Mouse (Mus musculus): ENCODE measurements around the gene Cxcl16. TPM values are rescaled to one million over a fixed set of nuclear protein-coding genes. Genes with fewer than 3 reads are reported as not detected.
A peak's percentile ranks its signal among the peaks of the same experiment; 100 is the strongest.

Gene Cxcl16
- polyA plus RNA-seq, 1 experiment from 2014 or later = 2.6 TPM

DNA sequence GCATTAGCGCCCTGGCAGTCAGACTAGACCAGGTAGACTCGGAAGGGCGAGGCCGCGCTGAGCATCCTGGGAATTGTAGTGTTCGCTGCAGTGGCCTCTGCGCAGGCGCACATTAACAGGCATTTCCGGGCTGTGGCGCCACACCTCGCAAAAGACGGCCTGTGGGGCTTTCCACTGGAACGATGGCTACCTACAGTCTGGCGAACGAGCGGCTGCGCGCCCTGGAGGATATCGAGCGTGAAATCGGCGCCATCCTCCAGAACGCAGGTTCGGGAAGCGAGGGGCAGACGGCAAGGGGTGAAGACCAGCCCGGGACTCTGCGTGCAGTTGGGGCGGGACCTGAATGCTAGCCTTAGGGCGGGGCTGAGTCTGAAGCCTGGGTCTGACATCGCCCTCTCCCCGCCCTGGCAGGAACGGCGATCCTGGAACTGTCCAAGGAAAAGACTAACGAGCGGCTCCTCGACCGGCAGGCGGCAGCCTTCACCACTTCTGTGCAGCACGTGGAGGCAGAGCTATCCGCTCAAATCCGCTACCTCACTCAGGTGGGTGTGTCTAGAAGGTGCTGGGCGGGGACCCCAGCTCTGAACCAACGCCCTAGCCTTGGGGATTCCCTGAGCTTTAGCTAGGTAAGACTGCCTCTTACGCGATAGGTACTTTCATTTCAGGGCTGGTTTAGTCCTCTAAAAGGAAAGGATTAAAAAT is 7.8 kb downstream of the Cxcl16 start, which contains the start of gene Med11:
Gene Med11, plus strand, starts transcription at position 123 of the 702 bp plus-strand sequence.
- ATAC-seq (ENCODE audit: insufficient number of reproducible peaks, insufficient read depth, low FRiP score, low TSS enrichment, low read depth) = peak; percentile 97
- no peaks in the 10 kb centered on the region for H3K27me3 ChIP-seq

GRCm38 (mm10) chr11:70450926-70451325 is 8.9 kb downstream of the Cxcl16 start:
- 81% methylated on average over 2 of the region's 2 CpGs for WGBS
- Histone ChIP-seq H3K4me1 (peaks cover 13% of the 10 kb centered on the region), H3K9me3 (no peaks in the 10 kb centered on the region), H3K27ac (no peak overlapping the region), H3K36me3 (peaks cover 16% of the 10 kb centered on the region; the same call in 1 of the 2 replicates), H3K4me2 (no peak overlapping the region), H3K27me3 (no peaks in the 10 kb centered on the region), H3K9ac (no peak overlapping the region), H3K4me3 (no peak overlapping the region)
- no peak for ATAC-seq (ENCODE audit: insufficient number of reproducible peaks, insufficient read depth, low FRiP score, low TSS enrichment, low read depth)

More for the DNA sequence above, 7.8 kb downstream of the Cxcl16 start, which contains the start of gene Med11:
- H3K4me1 ChIP-seq = peaks cover 13% of the 10 kb centered on the region
- H3K27ac ChIP-seq = peak within 1 kb of the TSS; percentile 97
- H3K36me3 ChIP-seq = peaks cover 16% of the 10 kb centered on the region; the same call in 1 of the 2 replicates
- under 1% methylated on average over 46 of the region's 46 CpGs for whole genome bisulfite sequencing
- peak within 1 kb of the TSS; percentile 60 for H3K4me2 ChIP-seq
- no peaks in the 10 kb centered on the region for H3K9me3 ChIP-seq
- peak within 1 kb of the TSS; percentile 83 for H3K9ac ChIP-seq
- H3K4me3 ChIP-seq = peak within 1 kb of the TSS; percentile 63

DNA sequence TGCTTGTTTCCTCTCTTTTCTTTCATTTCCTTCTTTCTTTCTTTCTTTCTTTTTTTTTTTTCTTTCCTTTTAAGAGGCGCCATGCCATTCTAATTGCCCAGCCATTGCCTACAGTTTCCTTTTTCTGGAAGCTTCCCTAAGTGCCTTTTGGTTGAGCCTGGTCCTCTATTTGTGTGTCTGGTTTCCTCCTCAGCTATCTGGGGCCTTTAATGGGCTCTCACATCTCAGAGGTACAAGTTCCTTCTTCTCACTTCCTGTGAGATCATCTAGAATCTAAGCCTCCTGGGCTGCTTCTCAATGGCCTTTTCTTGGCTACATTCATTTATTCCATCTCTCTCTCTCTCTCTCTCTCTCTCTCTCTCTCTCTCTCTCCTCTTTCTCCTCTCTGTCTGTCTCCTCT is 12.4 kb downstream of the Cxcl16 start:
- Histone ChIP-seq H3K27ac (no peak overlapping the region), H3K4me3 (no peak overlapping the region), H3K36me3 (no peaks in the 10 kb centered on the region), H3K4me1 (peaks cover under 1% of the 10 kb centered on the region), H3K9me3 (no peaks in the 10 kb centered on the region), H3K9ac (no peak overlapping the region), H3K27me3 (no peaks in the 10 kb centered on the region), H3K4me2 (no peak overlapping the region)
- 73% methylated on average over 1 of the region's 1 CpGs for WGBS
- no peak for ATAC-seq (ENCODE audit: insufficient number of reproducible peaks, insufficient read depth, low FRiP score, low TSS enrichment, low read depth)

DNA sequence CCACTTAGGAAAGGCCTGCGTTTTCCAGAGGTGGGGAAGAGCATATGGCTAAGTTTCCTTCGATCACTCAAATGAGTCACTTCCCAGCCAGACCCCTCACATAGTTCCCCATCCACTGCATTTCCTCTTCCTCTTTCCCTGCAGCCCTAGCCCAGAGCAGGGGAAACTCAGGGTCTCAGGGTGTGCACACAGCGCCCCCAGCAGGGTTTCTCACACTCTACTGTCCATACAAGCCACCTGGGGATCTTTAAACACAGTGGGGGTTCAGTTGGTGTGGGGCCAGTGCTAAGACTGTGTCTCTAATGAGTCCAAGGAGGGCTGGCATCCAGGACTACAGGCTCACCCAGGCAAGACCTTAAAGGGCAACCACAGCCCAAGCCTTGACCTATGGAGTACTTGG is 13.0 kb downstream of the Cxcl16 start:
- Histone ChIP-seq H3K27ac (no peak overlapping the region), H3K4me1 (no peaks in the 10 kb centered on the region), H3K36me3 (no peaks in the 10 kb centered on the region), H3K27me3 (no peaks in the 10 kb centered on the region), H3K4me2 (no peak overlapping the region), H3K4me3 (no peak overlapping the region), H3K9me3 (no peaks in the 10 kb centered on the region), H3K9ac (no peak overlapping the region)
- 52% methylated on average over 3 of the region's 3 CpGs for WGBS
- no peak for ATAC-seq (ENCODE audit: insufficient number of reproducible peaks, insufficient read depth, low FRiP score, low TSS enrichment, low read depth)

- Histone ChIP-seq H3K4me3 (no peak overlapping the region), H3K27me3 (no peaks in the 10 kb centered on the region), H3K36me3 (peaks cover 15% of the 10 kb centered on the region), H3K4me1 (no peaks in the 10 kb centered on the region), H3K4me2 (no peak overlapping the region), H3K27ac (no peak overlapping the region), H3K9ac (no peak overlapping the region), H3K9me3 (no peaks in the 10 kb centered on the region)
- 76% methylated on average over 6 of the region's 6 CpGs for WGBS
- ATAC-seq (ENCODE audit: insufficient number of reproducible peaks, insufficient read depth, low FRiP score, low TSS enrichment, low read depth) = no peak
Observed at GRCm38 (mm10) chr11:70444667-70445066, 15.1 kb downstream of the Cxcl16 start.

GRCm38 (mm10) chr11:70443964-70444363 is 15.8 kb downstream of the Cxcl16 start:
- Histone ChIP-seq H3K4me2 (no peak overlapping the region), H3K9me3 (no peaks in the 10 kb centered on the region), H3K4me1 (no peaks in the 10 kb centered on the region), H3K27ac (no peak overlapping the region), H3K27me3 (no peaks in the 10 kb centered on the region), H3K9ac (no peak overlapping the region), H3K36me3 (peaks cover 22% of the 10 kb centered on the region), H3K4me3 (no peak overlapping the region)
- no peak for ATAC-seq (ENCODE audit: insufficient number of reproducible peaks, insufficient read depth, low FRiP score, low TSS enrichment, low read depth)
- WGBS = 86% methylated on average over 3 of the region's 3 CpGs

GRCm38 (mm10) chr11:70441882-70442281 is 17.9 kb downstream of the Cxcl16 start:
- no peaks in the 10 kb centered on the region for H3K9me3 ChIP-seq
- H3K27me3 ChIP-seq = no peaks in the 10 kb centered on the region
- WGBS = 91% methylated on average over 7 of the region's 7 CpGs
- H3K36me3 ChIP-seq = peaks cover 42% of the 10 kb centered on the region
- H3K4me3 ChIP-seq = no peak overlapping the region
- no peaks in the 10 kb centered on the region for H3K4me1 ChIP-seq
- H3K9ac ChIP-seq = no peak overlapping the region
- ATAC-seq (ENCODE audit: insufficient number of reproducible peaks, insufficient read depth, low FRiP score, low TSS enrichment, low read depth) = no peak
- H3K27ac ChIP-seq = no peak overlapping the region
- H3K4me2 ChIP-seq = no peak overlapping the region

DNA sequence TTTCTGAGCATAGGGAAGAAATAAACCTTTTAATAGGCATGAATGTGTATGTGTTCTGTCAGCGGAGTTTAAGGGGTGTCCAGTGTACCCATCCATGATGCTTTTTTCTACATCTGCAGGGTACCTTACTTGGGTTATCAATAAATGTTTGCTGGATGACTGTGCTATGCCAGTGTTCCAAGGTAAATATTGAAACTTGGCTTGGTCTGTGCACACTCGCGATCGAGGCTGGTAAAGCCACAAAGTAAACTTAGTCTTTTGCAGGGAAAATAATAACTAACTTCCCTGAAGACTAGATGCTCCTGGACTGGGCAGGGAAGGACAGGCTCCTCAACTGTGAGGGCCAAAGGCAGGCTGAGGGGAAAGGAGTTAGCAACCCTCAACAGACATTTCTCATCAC is 19.1 kb downstream of the Cxcl16 start:
- WGBS = 96% methylated on average over 4 of the region's 4 CpGs
- no peak for ATAC-seq (ENCODE audit: insufficient number of reproducible peaks, insufficient read depth, low FRiP score, low TSS enrichment, low read depth)
- no peak overlapping the region for H3K4me3 ChIP-seq
- no peaks in the 10 kb centered on the region for H3K9me3 ChIP-seq
- H3K27ac ChIP-seq = no peak overlapping the region
- no peaks in the 10 kb centered on the region for H3K4me1 ChIP-seq
- no peaks in the 10 kb centered on the region for H3K27me3 ChIP-seq
- H3K4me2 ChIP-seq = no peak overlapping the region
- no peak overlapping the region for H3K9ac ChIP-seq
- peaks cover 52% of the 10 kb centered on the region for H3K36me3 ChIP-seq

GRCm38 (mm10) chr11:70438728-70439374 is 20.9 kb downstream of the Cxcl16 start:
- Histone ChIP-seq H3K9me3 (no peaks in the 10 kb centered on the region), H3K27ac (no peak overlapping the region), H3K4me2 (no peak overlapping the region), H3K4me3 (no peak overlapping the region), H3K4me1 (peaks cover 7% of the 10 kb centered on the region), H3K9ac (no peak overlapping the region), H3K27me3 (no peaks in the 10 kb centered on the region), H3K36me3 (peaks cover 52% of the 10 kb centered on the region)
- 80% methylated on average over 7 of the region's 7 CpGs for WGBS
- no peak for ATAC-seq (ENCODE audit: insufficient number of reproducible peaks, insufficient read depth, low FRiP score, low TSS enrichment, low read depth)

DNA sequence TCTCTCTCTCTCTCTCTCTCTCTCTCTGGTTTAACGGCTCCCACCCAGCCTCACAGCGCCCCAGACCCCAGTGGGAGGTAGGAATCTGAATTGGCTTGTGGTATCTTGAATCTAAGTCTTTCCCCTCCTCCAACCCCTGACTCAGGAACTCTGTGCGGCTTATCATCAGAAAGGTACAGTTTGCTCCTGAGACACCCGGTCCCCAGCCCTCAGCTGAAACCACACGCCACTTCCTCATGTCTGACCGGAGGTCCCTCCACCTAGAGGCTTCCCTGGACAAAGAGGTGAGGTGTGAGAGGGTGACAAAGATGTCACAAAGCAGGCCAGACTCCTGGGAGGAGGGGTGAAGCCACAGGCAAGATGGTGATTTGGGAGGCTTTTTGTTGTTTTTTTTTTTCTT is 22.4 kb downstream of the Cxcl16 start:
- Histone ChIP-seq H3K36me3 (peaks cover 52% of the 10 kb centered on the region), H3K4me3 (no peak overlapping the region)

GRCm38 (mm10) chr11:70435476-70435875 is 24.3 kb downstream of the Cxcl16 start:
- ATAC-seq (ENCODE audit: insufficient number of reproducible peaks, insufficient read depth, low FRiP score, low TSS enrichment, low read depth) = no peak
- no peaks in the 10 kb centered on the region for H3K9me3 ChIP-seq
- H3K4me2 ChIP-seq = no peak overlapping the region
- no peak overlapping the region for H3K4me3 ChIP-seq
- peaks cover 21% of the 10 kb centered on the region for H3K4me1 ChIP-seq
- 63% methylated on average over 5 of the region's 5 CpGs for WGBS
- no peak overlapping the region for H3K27ac ChIP-seq
- peaks cover 45% of the 10 kb centered on the region for H3K36me3 ChIP-seq
- H3K27me3 ChIP-seq = no peaks in the 10 kb centered on the region
- H3K9ac ChIP-seq = no peak overlapping the region

More for the DNA sequence above, 22.4 kb downstream of the Cxcl16 start:
- H3K27me3 ChIP-seq = no peaks in the 10 kb centered on the region
- no peak overlapping the region for H3K4me2 ChIP-seq
- no peaks in the 10 kb centered on the region for H3K9me3 ChIP-seq
- no peak overlapping the region for H3K27ac ChIP-seq
- no peak for ATAC-seq (ENCODE audit: insufficient number of reproducible peaks, insufficient read depth, low FRiP score, low TSS enrichment, low read depth)
- H3K4me1 ChIP-seq = peaks cover 18% of the 10 kb centered on the region
- no peak overlapping the region for H3K9ac ChIP-seq
- WGBS = 79% methylated on average over 6 of the region's 6 CpGs

GRCm38 (mm10) chr11:70433951-70434350 is 25.8 kb downstream of the Cxcl16 start:
- Histone ChIP-seq H3K4me3 (peak overlapping the region; percentile 75; the same call in 1 of the 2 replicates), H3K27ac (no peak overlapping the region), H3K9ac (peak overlapping the region; percentile 87; the same call in 1 of the 2 replicates), H3K4me1 (peaks cover 21% of the 10 kb centered on the region), H3K36me3 (peaks cover 29% of the 10 kb centered on the region), H3K4me2 (peak overlapping the region; percentile 70), H3K27me3 (no peaks in the 10 kb centered on the region), H3K9me3 (no peaks in the 10 kb centered on the region)
- WGBS = 93% methylated on average over 3 of the region's 3 CpGs
- no peak for ATAC-seq (ENCODE audit: insufficient number of reproducible peaks, insufficient read depth, low FRiP score, low TSS enrichment, low read depth)

Data from embryonic facial prominence, embryonic 13.5 days (tissue).